Mouse (Mus musculus) lung, embryonic 15.5 days (tissue): Measurements from ENCODE around the gene Ciao2a. TPM values are rescaled to one million over a fixed set of nuclear protein-coding genes. Genes with fewer than 3 reads are reported as not detected.

ENCODE experiments used
- ATAC-seq: fragments of 200-750 bp; cut with Nextera tagmentation; 2 replicates; pipeline ENCODE4 v1.8.0; 2017; ENCODE audit warnings: moderate number of reproducible peaks, borderline replicate concordance; ENCODE audit not compliant: low FRiP score, low TSS enrichment; ENCODE audit errors: extremely low read depth
- H3K27ac ChIP-seq: fragments of 300-500 bp; sonication (generic); 2 replicates; pipeline ENCODE4 v1.5.1; 2015; ENCODE audit warnings: moderate library complexity, mild to moderate bottlenecking, inconsistent platforms
- H3K27me3 ChIP-seq: fragments of 300-500 bp; sonication (generic); 2 replicates; pipeline ENCODE4 v1.6.1; 2015; ENCODE audit warnings: inconsistent platforms
- H3K36me3 ChIP-seq: fragments of 300-500 bp; sonication (generic); 2 replicates; pipeline ENCODE4 v1.6.1; 2015; ENCODE audit warnings: inconsistent platforms
- H3K4me1 ChIP-seq: fragments of 300-500 bp; sonication (generic); 2 replicates; pipeline ENCODE4 v1.6.1; 2015; ENCODE audit warnings: inconsistent platforms
- H3K4me2 ChIP-seq: fragments of 300-500 bp; sonication (generic); 2 replicates; pipeline ENCODE4 v1.6.1; 2015; ENCODE audit warnings: inconsistent platforms, mild to moderate bottlenecking, moderate library complexity
- H3K4me3 ChIP-seq: fragments of 300-500 bp; sonication (generic); 2 replicates; pipeline ENCODE4 v1.5.1; 2015; ENCODE audit warnings: mild to moderate bottlenecking, inconsistent platforms
- H3K9ac ChIP-seq: fragments of 300-500 bp; sonication (generic); 2 replicates; pipeline ENCODE4 v1.6.1; 2015; ENCODE audit warnings: inconsistent platforms
- H3K9me3 ChIP-seq: fragments of 300-500 bp; sonication (generic); 2 replicates; pipeline ENCODE4 v1.6.1; 2016; ENCODE audit warnings: inconsistent platforms
- WGBS: fragments of 180-500 bp; shearing (Covaris S2); methylation state at CpG from one replicate; pipeline ENCODE4 v1.1.7; 2015; 5-methylcytosine and 5-hydroxymethylcytosine counted together
- polyA plus RNA-seq: library from polyadenylated mRNA; unstranded; fragments of >200 nt; fragmentation: Nextera tagmentation; extraction: Ambion mirVana; gene quantifications from 2 replicates; pipeline ENCODE4 v1.2.1, GENCODE M21; 2015

The Ciao2a gene
- polyA plus RNA-seq, 1 experiment from 2014 or later = 149 TPM

- no peaks in the 10 kb centered on the region for H3K36me3 ChIP-seq
Measured at GRCm38 (mm10) chr9:66146141-66146540, 19.7 kb downstream of the Ciao2a start.

DNA sequence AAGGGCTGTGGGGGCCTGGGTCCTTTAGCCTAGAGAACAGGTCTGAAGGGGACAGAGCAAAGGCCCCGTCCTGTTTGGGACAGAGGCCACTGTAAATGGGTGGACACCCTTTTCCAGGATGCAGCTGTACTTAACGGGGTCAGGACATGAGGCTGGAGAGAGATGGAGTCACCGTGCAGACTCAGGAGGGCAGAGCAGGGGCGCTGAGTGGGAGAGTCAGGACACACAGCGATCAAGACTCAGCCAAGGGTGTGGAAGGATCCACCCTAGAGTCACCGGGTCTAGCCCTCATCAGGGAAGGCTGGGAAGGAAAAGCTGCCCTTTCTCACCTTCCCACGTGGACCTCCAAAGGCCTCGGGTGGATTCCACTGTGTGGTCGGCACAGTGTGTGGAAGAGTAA, 25.6 kb downstream of the Ciao2a start:
- ATAC-seq = no peak
- H3K9ac ChIP-seq = no peak overlapping the region
- WGBS = 52% methylated on average over 9 of the region's 9 CpGs
- no peak overlapping the region for H3K4me2 ChIP-seq
- H3K4me3 ChIP-seq = no peak overlapping the region
- H3K27ac ChIP-seq = no peak overlapping the region
- H3K9me3 ChIP-seq = no peaks in the 10 kb centered on the region
- no peaks in the 10 kb centered on the region for H3K36me3 ChIP-seq
- peaks cover 11% of the 10 kb centered on the region for H3K27me3 ChIP-seq
- no peaks in the 10 kb centered on the region for H3K4me1 ChIP-seq

More at GRCm38 (mm10) chr9:66146141-66146540, 19.7 kb downstream of the Ciao2a start:
- Histone ChIP-seq H3K27ac (no peak overlapping the region), H3K9ac (no peak overlapping the region), H3K4me2 (no peak overlapping the region), H3K4me3 (no peak overlapping the region), H3K9me3 (no peaks in the 10 kb centered on the region), H3K27me3 (no peaks in the 10 kb centered on the region), H3K4me1 (no peaks in the 10 kb centered on the region)
- no peak for ATAC-seq

GRCm38 (mm10) chr9:66153594-66153993, 27.2 kb downstream of the Ciao2a start:
- no peak overlapping the region for H3K27ac ChIP-seq
- peaks cover 9% of the 10 kb centered on the region; the same call in 1 of the 2 replicates for H3K4me1 ChIP-seq
- H3K9ac ChIP-seq = no peak overlapping the region
- no peak for ATAC-seq
- no peak overlapping the region for H3K4me2 ChIP-seq
- 87% methylated on average over 6 of the region's 6 CpGs for WGBS
- peaks cover 23% of the 10 kb centered on the region for H3K27me3 ChIP-seq
- no peaks in the 10 kb centered on the region for H3K9me3 ChIP-seq
- H3K36me3 ChIP-seq = no peaks in the 10 kb centered on the region
- no peak overlapping the region for H3K4me3 ChIP-seq

- WGBS = 85% methylated on average over 9 of the region's 9 CpGs
- Histone ChIP-seq H3K36me3 (no peaks in the 10 kb centered on the region), H3K4me2 (no peak overlapping the region), H3K27me3 (peaks cover 27% of the 10 kb centered on the region), H3K4me3 (no peak overlapping the region), H3K27ac (no peak overlapping the region), H3K4me1 (peaks cover 9% of the 10 kb centered on the region; the same call in 1 of the 2 replicates), H3K9ac (no peak overlapping the region), H3K9me3 (no peaks in the 10 kb centered on the region)
- no peak for ATAC-seq
Measured at GRCm38 (mm10) chr9:66154013-66154412, 27.6 kb downstream of the Ciao2a start.

- no peak overlapping the region for H3K27ac ChIP-seq
- H3K4me2 ChIP-seq = no peak overlapping the region
- 56% methylated on average over 1 of the region's 1 CpGs for WGBS
- H3K36me3 ChIP-seq = no peaks in the 10 kb centered on the region
- H3K9me3 ChIP-seq = no peaks in the 10 kb centered on the region
- peaks cover 9% of the 10 kb centered on the region; the same call in 1 of the 2 replicates for H3K4me1 ChIP-seq
- ATAC-seq = no peak
- no peak overlapping the region for H3K4me3 ChIP-seq
- no peak overlapping the region for H3K9ac ChIP-seq
- peaks cover 39% of the 10 kb centered on the region for H3K27me3 ChIP-seq
Measured at GRCm38 (mm10) chr9:66155534-66155933, 29.1 kb downstream of the Ciao2a start.

DNA sequence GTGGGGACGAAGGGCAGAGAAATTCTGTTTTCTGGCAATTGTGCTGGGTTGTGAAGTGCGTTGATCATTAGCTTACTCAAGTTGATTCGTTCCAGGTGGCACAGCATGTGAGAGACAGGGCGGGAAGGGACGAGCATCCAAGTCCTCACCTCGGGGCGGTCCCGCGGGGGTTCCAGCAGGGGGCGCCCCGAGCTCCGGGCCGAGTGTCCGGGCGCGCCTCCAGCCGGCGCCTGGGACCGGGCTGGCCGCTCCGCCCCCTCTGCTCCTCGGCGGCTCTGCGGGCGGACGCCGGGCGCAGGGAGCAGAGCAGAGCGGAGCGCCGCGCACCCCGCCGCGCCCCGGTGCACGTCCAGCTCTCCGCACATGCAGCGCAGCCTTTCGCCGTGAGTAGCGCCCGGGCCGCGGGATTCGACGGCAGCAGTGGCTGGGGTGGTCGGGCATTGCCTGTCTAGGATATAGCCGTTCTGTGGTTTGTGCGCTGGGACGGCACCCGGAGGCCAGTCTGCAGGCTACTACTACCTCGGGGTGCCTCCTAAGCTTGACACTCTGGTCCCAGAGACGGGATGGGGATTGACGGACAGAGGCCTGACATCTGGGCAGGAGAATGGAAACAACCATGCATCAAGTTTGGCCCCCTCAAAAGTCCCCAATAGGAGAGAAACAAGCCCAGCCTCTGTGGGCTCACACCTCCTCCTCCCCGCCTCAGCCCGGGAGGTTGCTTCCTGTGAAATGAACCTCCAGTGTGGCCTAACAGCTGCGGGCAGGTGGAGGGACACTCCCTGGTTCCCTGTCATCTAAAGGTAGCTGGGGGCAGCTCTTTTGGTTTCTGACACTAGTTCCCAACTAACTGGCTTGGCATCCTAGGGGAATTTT, 31.8 kb downstream of the Ciao2a start, which contains the start of gene Dapk2:
Gene Dapk2 (plus strand): TSS at position 266 of the 873 bp plus-strand sequence.
- Histone ChIP-seq H3K27ac (no peak within 1 kb of the TSS), H3K4me2 (peak within 1 kb of the TSS; percentile 80), H3K4me1 (peaks cover 9% of the 10 kb centered on the region; the same call in 1 of the 2 replicates), H3K9ac (peak within 1 kb of the TSS; percentile 41), H3K27me3 (peaks cover 33% of the 10 kb centered on the region), H3K9me3 (no peaks in the 10 kb centered on the region), H3K4me3 (peak within 1 kb of the TSS; percentile 46), H3K36me3 (no peaks in the 10 kb centered on the region)
- WGBS = 1% methylated on average over 50 of the region's 58 CpGs
- ATAC-seq = peak; percentile 86

DNA sequence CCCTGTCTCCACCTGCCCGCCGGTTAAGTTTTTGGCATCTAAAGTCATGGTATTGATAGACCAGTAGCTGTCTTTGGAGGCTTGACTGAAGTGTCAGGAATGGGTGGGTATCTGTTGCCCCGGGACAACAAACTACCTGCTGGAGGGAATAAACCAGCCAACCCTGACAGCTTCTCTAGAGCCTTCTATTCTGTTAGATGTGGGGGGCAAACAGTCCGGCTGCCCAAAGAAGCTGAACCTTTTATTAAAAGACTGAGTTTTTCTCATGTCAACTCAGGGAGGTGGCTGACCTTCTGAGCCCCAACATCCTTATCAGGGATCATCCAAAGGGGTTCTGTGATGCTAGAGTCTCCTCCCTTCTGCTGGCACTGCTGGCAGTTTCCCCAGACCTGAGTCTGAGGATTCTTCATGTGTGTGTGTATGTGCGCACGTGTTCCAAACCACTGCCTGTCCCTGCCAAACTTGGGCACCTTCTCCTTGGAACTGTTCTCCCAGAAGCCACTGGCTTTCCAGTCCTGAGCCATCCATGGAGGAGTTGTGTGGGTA, 32.5 kb downstream of the Ciao2a start:
- H3K27ac ChIP-seq = no peak overlapping the region
- H3K4me2 ChIP-seq = peak overlapping the region; percentile 80
- H3K9me3 ChIP-seq = no peaks in the 10 kb centered on the region
- H3K36me3 ChIP-seq = no peaks in the 10 kb centered on the region
- peaks cover 33% of the 10 kb centered on the region for H3K27me3 ChIP-seq
- H3K4me1 ChIP-seq = peaks cover 9% of the 10 kb centered on the region; the same call in 1 of the 2 replicates
- H3K9ac ChIP-seq = no peak overlapping the region
- ATAC-seq = no peak
- H3K4me3 ChIP-seq = peak overlapping the region; percentile 46
- WGBS = 75% methylated on average over 6 of the region's 6 CpGs

- Histone ChIP-seq H3K9me3 (no peaks in the 10 kb centered on the region), H3K27me3 (peaks cover 33% of the 10 kb centered on the region), H3K9ac (no peak overlapping the region), H3K4me1 (peaks cover 9% of the 10 kb centered on the region; the same call in 1 of the 2 replicates), H3K4me2 (no peak overlapping the region), H3K4me3 (no peak overlapping the region), H3K36me3 (no peaks in the 10 kb centered on the region), H3K27ac (no peak overlapping the region)
- WGBS = 98% methylated on average over 2 of the region's 2 CpGs
- ATAC-seq = no peak
Measured at GRCm38 (mm10) chr9:66160155-66160554, 33.7 kb downstream of the Ciao2a start.

- ATAC-seq = no peak
- H3K4me3 ChIP-seq = no peak overlapping the region
- no peaks in the 10 kb centered on the region for H3K9me3 ChIP-seq
- no peak overlapping the region for H3K9ac ChIP-seq
- no peak overlapping the region for H3K27ac ChIP-seq
- no peaks in the 10 kb centered on the region for H3K36me3 ChIP-seq
- H3K4me2 ChIP-seq = no peak overlapping the region
- H3K4me1 ChIP-seq = peaks cover 4% of the 10 kb centered on the region; the same call in 1 of the 2 replicates
- peaks cover 21% of the 10 kb centered on the region for H3K27me3 ChIP-seq
- 76% methylated on average over 9 of the region's 9 CpGs for WGBS
Measured at GRCm38 (mm10) chr9:66162995-66163394, 36.6 kb downstream of the Ciao2a start.

- no peak overlapping the region for H3K4me2 ChIP-seq
- H3K36me3 ChIP-seq = no peaks in the 10 kb centered on the region
- 81% methylated on average over 5 of the region's 5 CpGs for WGBS
- no peaks in the 10 kb centered on the region for H3K9me3 ChIP-seq
- peaks cover 19% of the 10 kb centered on the region for H3K4me1 ChIP-seq
- no peak overlapping the region for H3K27ac ChIP-seq
- H3K4me3 ChIP-seq = no peak overlapping the region
- no peaks in the 10 kb centered on the region for H3K27me3 ChIP-seq
- ATAC-seq = no peak
- H3K9ac ChIP-seq = no peak overlapping the region
Measured at GRCm38 (mm10) chr9:66167222-66167621, 40.8 kb downstream of the Ciao2a start.

DNA sequence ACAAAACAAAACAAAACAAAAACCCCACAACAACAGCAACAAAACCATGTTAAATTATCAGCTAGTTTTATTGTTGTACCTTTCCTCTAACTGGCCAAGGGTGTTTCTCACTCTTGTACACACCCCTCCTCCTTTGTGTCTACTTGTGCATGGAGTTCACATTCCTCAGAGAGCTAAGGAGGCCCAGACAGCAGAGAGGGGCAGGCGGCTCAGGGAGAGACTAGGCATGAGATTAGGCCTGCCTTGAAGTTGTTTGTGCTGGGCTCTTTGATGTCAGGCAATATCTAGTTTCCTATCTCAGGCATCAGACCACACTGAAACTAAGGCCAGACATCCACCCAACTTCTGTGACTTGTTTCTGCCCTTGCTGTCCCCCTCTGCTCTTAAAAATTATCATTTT, 41.8 kb downstream of the Ciao2a start:
- Histone ChIP-seq H3K4me2 (no peak overlapping the region), H3K36me3 (no peaks in the 10 kb centered on the region), H3K9ac (no peak overlapping the region), H3K4me3 (no peak overlapping the region), H3K9me3 (no peaks in the 10 kb centered on the region), H3K27me3 (no peaks in the 10 kb centered on the region), H3K4me1 (peaks cover 24% of the 10 kb centered on the region), H3K27ac (no peak overlapping the region)
- 9% methylated on average over 1 of the region's 1 CpGs for WGBS
- ATAC-seq = no peak

- no peak for ATAC-seq
- no peak overlapping the region for H3K4me2 ChIP-seq
- H3K36me3 ChIP-seq = no peaks in the 10 kb centered on the region
- H3K9ac ChIP-seq = no peak overlapping the region
- H3K4me3 ChIP-seq = no peak overlapping the region
- no peaks in the 10 kb centered on the region for H3K9me3 ChIP-seq
- 0 out of 2 replicates have a peak, but pooled peaks cover 4% of the 10 kb centered on the region for H3K27me3 ChIP-seq
- WGBS = 52% methylated on average over 5 of the region's 5 CpGs
- H3K4me1 ChIP-seq = peaks cover 24% of the 10 kb centered on the region
- H3K27ac ChIP-seq = no peak overlapping the region
Measured at GRCm38 (mm10) chr9:66170506-66170905, 44.1 kb downstream of the Ciao2a start.
